Mouse (Mus musculus) cerebellum, postnatal 36 days (tissue): ENCODE measurements around the gene 4930596D02Rik.

Experiments
- DNase-seq, 2 experiments: peaks; one replicate each; pipeline ENCODE4 v3.0.0; 2021 to 2022; ENCODE audit warnings: mixed read lengths in 2 of 2

4930596D02Rik gene

DNA sequence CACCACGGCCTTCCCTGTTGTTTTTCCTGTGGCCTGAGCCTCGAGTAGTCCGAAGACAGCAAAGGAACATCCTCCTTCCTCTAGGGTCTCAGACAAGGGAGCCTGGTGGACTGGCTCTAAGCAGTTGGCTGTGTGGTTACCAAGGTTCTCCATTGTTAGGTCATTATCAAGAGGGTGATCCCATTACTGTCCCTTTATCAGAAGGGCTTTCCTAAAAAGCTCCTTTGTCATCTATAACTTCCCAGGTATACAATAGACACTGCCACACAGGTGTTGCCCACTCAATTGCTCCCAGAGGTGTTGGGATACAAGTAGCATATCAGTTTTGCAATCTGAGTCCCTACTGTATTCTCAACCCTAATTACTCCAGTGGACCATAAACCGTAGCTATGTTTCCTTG lies at the start of gene 4930596D02Rik:
Gene 4930596D02Rik (minus strand): TSS at position 101 of the 400 bp plus-strand sequence.
- no peak for DNase-seq

DNA sequence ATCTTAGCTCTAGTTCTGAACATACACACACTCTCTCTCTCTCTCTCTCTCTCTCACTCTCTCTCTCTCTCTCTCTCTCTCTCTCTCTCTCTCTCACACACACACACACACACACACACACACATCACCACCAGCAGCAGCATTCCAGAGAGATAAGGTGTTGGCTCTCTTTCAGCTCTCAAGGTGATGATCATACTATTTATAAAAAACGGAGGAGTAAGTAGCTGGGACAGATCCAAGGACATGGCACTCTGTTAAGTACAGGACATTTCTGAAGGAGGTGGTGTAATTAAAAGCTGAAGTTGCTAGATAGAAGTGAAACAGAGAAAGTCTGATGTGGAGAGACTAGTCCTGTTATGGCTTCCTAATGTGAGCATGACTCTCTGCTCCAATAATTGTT lies 41.5 kb upstream of the 4930596D02Rik start:
- DNase-seq: no peak

DNA sequence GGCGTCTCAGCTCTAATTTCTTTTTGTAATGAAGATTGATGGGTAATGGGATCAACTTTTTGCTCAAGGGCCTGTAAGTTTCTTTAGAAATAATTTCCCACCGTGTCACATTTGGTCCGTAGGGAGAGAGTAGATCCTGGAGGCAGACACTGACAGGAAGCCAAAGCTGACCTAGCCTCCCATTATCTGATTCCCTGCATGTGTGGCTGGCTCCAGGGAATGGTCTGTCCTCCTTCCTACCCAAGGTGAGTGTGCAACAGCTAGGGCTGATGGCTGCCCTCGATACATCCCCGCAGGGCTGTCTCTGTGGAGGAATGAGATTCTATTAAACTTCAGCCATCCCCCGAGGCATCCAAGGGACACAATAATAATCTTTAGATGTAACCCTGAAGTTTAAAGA lies 33.5 kb upstream of the 4930596D02Rik start:
- DNase-seq: peak; percentile 17

DNA sequence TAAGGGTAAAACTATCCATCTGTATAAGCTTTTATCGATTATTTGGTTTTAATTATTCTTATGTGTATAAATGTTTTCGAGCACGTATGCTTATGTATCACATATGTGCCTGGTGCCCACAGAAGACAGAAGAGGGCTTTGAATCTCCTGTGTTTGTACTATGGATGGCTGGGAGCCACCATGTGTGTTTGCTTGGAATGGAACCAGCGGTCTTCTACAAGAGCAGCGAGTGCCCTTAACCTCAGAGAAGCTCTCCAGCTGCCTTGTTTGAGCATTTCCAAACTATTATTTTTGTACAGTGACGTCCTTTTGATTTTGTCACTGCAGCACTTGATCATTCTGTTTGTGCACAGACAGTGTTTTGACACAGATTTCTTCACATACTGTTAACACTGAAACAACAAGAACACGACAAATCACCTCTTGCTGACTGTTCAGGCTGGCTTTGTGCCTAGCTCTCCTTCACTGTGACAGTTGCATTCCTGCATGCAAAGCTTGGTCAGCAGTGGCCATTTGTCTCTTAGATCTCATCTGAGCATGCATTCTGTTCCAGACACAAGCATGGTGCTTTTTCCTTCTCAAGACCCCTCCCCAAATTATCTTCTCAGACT lies 30.4 kb upstream of the 4930596D02Rik start:
- no peak for DNase-seq

DNA sequence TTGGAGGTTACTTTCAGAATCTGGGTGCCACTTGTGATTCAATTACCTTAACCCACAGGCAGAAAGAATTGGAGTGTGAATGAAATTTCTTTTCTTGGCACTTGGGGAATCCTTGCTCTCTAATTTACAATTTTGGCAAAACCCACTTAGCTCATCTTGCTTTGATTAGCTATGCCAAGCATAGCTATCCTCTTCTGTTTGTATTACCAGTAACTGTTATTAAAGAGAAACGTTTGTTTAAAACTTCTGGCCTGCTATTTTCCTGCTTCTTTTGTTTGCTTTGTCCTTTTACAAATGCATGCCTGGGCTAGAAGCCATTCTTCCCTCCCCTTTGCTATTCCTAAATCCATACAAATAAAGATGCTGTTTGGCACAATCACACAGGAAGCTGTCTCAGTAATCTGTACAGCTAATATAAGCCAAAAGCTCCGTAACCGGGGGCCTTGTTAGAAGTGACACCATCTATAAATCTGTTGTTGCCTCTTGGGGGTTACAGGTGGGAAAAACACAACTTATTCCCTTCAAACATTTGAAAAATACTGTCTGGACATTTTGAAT lies 19.0 kb downstream of the 4930596D02Rik start:
- no peak for DNase-seq

DNA sequence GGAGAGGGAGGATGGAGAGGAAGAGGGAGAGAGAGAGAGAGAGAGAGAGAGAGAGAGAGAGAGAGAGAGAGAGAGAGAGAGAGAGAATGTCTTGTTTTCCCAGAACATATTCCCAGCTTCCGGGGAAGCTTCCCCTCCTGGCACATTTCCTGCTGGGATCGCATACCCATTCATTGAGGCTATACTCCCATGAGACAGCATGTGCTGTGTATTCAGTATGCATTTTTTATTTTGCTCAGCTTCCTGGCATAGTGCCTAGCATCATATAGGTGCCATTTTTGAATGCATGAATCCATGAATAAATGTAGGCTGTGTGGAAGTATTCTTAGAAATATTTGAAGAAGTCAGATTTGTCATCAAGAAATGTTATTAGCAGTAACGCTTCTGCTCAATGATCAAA lies 31.7 kb downstream of the 4930596D02Rik start:
- no peak for DNase-seq

DNA sequence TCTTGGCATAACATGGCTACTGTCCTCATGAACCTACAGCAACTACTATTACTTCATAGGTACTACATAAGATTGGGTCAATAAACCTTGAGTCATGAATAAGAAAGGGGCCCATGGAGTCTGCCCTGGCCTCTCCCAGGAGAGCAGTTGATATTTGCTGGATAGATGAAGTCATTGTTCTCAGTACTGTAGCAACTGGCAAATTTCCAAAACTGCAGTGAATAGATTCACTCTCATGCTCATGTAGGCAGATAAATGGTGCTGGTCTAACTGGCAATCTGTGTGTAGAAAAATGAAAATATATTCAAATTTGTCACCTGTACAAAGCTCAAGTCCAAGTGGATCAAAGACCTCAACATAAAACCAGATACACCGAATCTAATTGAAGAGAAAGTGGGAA lies 38.5 kb downstream of the 4930596D02Rik start:
- DNase-seq: no peak
